Mouse (Mus musculus) kidney, embryonic 14.5 days (tissue): ENCODE measurements around the gene Pbx2. TPM values are rescaled to one million over a fixed set of nuclear protein-coding genes. Genes with fewer than 3 reads are reported as not detected.

Experiments
- ATAC-seq: fragments of 200-750 bp; cut with Nextera tagmentation; 2 replicates; pipeline ENCODE4 v1.8.0; 2017; ENCODE audit warnings: moderate number of reproducible peaks, mild to moderate bottlenecking, moderate TSS enrichment, moderate library complexity; ENCODE audit not compliant: low FRiP score, low TSS enrichment
- H3K27ac ChIP-seq: fragments of 300-500 bp; sonication (generic); 2 replicates; pipeline ENCODE4 v1.5.1; 2014; ENCODE audit warnings: low read depth, mild to moderate bottlenecking, low read length, moderate library complexity, mixed read lengths
- H3K27me3 ChIP-seq: fragments of 300-500 bp; sonication (generic); 2 replicates; pipeline ENCODE4 v1.6.1; 2014; ENCODE audit warnings: mild to moderate bottlenecking, low read length; ENCODE audit not compliant: control insufficient read depth, insufficient read depth
- H3K36me3 ChIP-seq: fragments of 300-500 bp; sonication (generic); 2 replicates; pipeline ENCODE4 v1.6.1; 2014; ENCODE audit warnings: low read length, mixed read lengths; ENCODE audit not compliant: control insufficient read depth, insufficient read depth
- H3K4me1 ChIP-seq: fragments of 300-500 bp; sonication (generic); 2 replicates; pipeline ENCODE4 v1.6.1; 2014; ENCODE audit warnings: low read length, mixed read lengths; ENCODE audit not compliant: control insufficient read depth, insufficient read depth
- H3K4me2 ChIP-seq: fragments of 300-500 bp; sonication (generic); replicated peaks from 2 replicates; pipeline ENCODE4 v1.6.1; 2014; ENCODE audit warnings: low read depth, mild to moderate bottlenecking, low read length
- H3K4me3 ChIP-seq: fragments of 300-500 bp; sonication (generic); 2 replicates; pipeline ENCODE4 v1.5.1; 2014; ENCODE audit warnings: mild to moderate bottlenecking, low read length
- H3K9ac ChIP-seq: fragments of 300-500 bp; sonication (generic); 2 replicates; pipeline ENCODE4 v1.6.1; 2014; ENCODE audit warnings: low read depth, mild to moderate bottlenecking, low read length, moderate library complexity
- H3K9me3 ChIP-seq: fragments of 300-500 bp; sonication (generic); 2 replicates; pipeline ENCODE4 v1.6.1; 2016; ENCODE audit warnings: low read length; ENCODE audit not compliant: control insufficient read depth
- WGBS: fragments of 180-500 bp; shearing (Covaris S2); extraction: QIAGEN DNeasy Blood & Tissue Kit; methylation state at CpG from one replicate; pipeline ENCODE4 v1.1.7; 2014; 5-methylcytosine and 5-hydroxymethylcytosine counted together
- polyA plus RNA-seq: library from polyadenylated mRNA; unstranded; fragments of >200 nt; fragmentation: Nextera tagmentation; extraction: Ambion mirVana; gene quantifications from 2 replicates; pipeline ENCODE4 v1.2.1, GENCODE M21; 2014

Gene Pbx2
- polyA plus RNA-seq, 1 experiment from 2014 or later: 17.8 TPM

- Histone ChIP-seq H3K4me3 (no peak overlapping the region), H3K4me1 (peaks cover 8% of the 10 kb centered on the region), H3K9ac (no peak overlapping the region), H3K9me3 (no peaks in the 10 kb centered on the region), H3K27ac (no peak overlapping the region), H3K36me3 (no peaks in the 10 kb centered on the region), H3K27me3 (no peaks in the 10 kb centered on the region), H3K4me2 (no peak overlapping the region)
- ATAC-seq: no peak
- 80% methylated on average over 13 of the region's 13 CpGs for WGBS
These were observed 22.6 kb upstream of the Pbx2 start for GRCm38 (mm10) chr17:34568421-34568820.

GRCm38 (mm10) chr17:34569919-34570318 lies 21.1 kb upstream of the Pbx2 start:
- Histone ChIP-seq H3K36me3 (no peaks in the 10 kb centered on the region), H3K4me2 (no peak overlapping the region), H3K4me3 (no peak overlapping the region), H3K9ac (no peak overlapping the region), H3K9me3 (no peaks in the 10 kb centered on the region), H3K4me1 (no peaks in the 10 kb centered on the region; the same call in 1 of the 2 replicates), H3K27ac (no peak overlapping the region), H3K27me3 (no peaks in the 10 kb centered on the region)
- WGBS: 76% methylated on average over 4 of the region's 4 CpGs
- no peak for ATAC-seq

GRCm38 (mm10) chr17:34571875-34572274 lies 19.2 kb upstream of the Pbx2 start:
- H3K27me3 ChIP-seq: no peaks in the 10 kb centered on the region
- H3K27ac ChIP-seq: no peak overlapping the region
- H3K9me3 ChIP-seq: no peaks in the 10 kb centered on the region
- 22% methylated on average over 5 of the region's 5 CpGs for WGBS
- no peak overlapping the region for H3K4me2 ChIP-seq
- H3K9ac ChIP-seq: no peak overlapping the region
- no peaks in the 10 kb centered on the region for H3K4me1 ChIP-seq
- H3K4me3 ChIP-seq: no peak overlapping the region
- no peak for ATAC-seq
- no peaks in the 10 kb centered on the region for H3K36me3 ChIP-seq

GRCm38 (mm10) chr17:34572361-34572760 lies 18.7 kb upstream of the Pbx2 start:
- no peak overlapping the region for H3K9ac ChIP-seq
- ATAC-seq: no peak
- WGBS: 18% methylated on average over 15 of the region's 15 CpGs
- H3K4me1 ChIP-seq: no peaks in the 10 kb centered on the region
- H3K4me2 ChIP-seq: no peak overlapping the region
- H3K9me3 ChIP-seq: no peaks in the 10 kb centered on the region
- no peak overlapping the region for H3K4me3 ChIP-seq
- no peaks in the 10 kb centered on the region for H3K27me3 ChIP-seq
- no peak overlapping the region for H3K27ac ChIP-seq
- H3K36me3 ChIP-seq: no peaks in the 10 kb centered on the region

- no peak overlapping the region for H3K4me3 ChIP-seq
- no peaks in the 10 kb centered on the region for H3K27me3 ChIP-seq
- 81% methylated on average over 4 of the region's 5 CpGs for WGBS
- H3K36me3 ChIP-seq: no peaks in the 10 kb centered on the region
- H3K4me1 ChIP-seq: no peaks in the 10 kb centered on the region
- no peaks in the 10 kb centered on the region for H3K9me3 ChIP-seq
- H3K9ac ChIP-seq: no peak overlapping the region
- H3K27ac ChIP-seq: no peak overlapping the region
- no peak for ATAC-seq
- H3K4me2 ChIP-seq: no peak overlapping the region
These were observed 14.5 kb upstream of the Pbx2 start for GRCm38 (mm10) chr17:34576577-34576976.

GRCm38 (mm10) chr17:34578070-34578469 lies 13.0 kb upstream of the Pbx2 start:
- H3K9me3 ChIP-seq: no peaks in the 10 kb centered on the region
- no peaks in the 10 kb centered on the region for H3K4me1 ChIP-seq
- H3K4me2 ChIP-seq: no peak overlapping the region
- H3K27me3 ChIP-seq: no peaks in the 10 kb centered on the region
- ATAC-seq: no peak
- 90% methylated on average over 3 of the region's 3 CpGs for WGBS
- H3K9ac ChIP-seq: no peak overlapping the region
- no peak overlapping the region for H3K27ac ChIP-seq
- no peak overlapping the region for H3K4me3 ChIP-seq
- no peaks in the 10 kb centered on the region for H3K36me3 ChIP-seq

GRCm38 (mm10) chr17:34582528-34582927 lies 8.5 kb upstream of the Pbx2 start:
- no peaks in the 10 kb centered on the region for H3K9me3 ChIP-seq
- H3K4me3 ChIP-seq: no peak overlapping the region
- no peaks in the 10 kb centered on the region for H3K36me3 ChIP-seq
- H3K4me2 ChIP-seq: no peak overlapping the region
- peaks cover 5% of the 10 kb centered on the region; the same call in 1 of the 2 replicates for H3K4me1 ChIP-seq
- no peak overlapping the region for H3K9ac ChIP-seq
- 85% methylated on average over 12 of the region's 12 CpGs for WGBS
- no peaks in the 10 kb centered on the region for H3K27me3 ChIP-seq
- ATAC-seq: no peak
- no peak overlapping the region for H3K27ac ChIP-seq

GRCm38 (mm10) chr17:34583397-34583796 lies 7.7 kb upstream of the Pbx2 start:
- H3K4me2 ChIP-seq: no peak overlapping the region
- H3K4me1 ChIP-seq: peaks cover 10% of the 10 kb centered on the region; the same call in 1 of the 2 replicates
- 71% methylated on average over 7 of the region's 7 CpGs for WGBS
- ATAC-seq: no peak
- no peak overlapping the region for H3K9ac ChIP-seq
- H3K36me3 ChIP-seq: no peaks in the 10 kb centered on the region
- H3K27me3 ChIP-seq: no peaks in the 10 kb centered on the region
- H3K9me3 ChIP-seq: no peaks in the 10 kb centered on the region
- H3K4me3 ChIP-seq: no peak overlapping the region
- H3K27ac ChIP-seq: no peak overlapping the region

GRCm38 (mm10) chr17:34583819-34584218 lies 7.2 kb upstream of the Pbx2 start:
- Histone ChIP-seq H3K9me3 (no peaks in the 10 kb centered on the region), H3K36me3 (no peaks in the 10 kb centered on the region), H3K9ac (no peak overlapping the region), H3K27ac (no peak overlapping the region), H3K4me1 (peaks cover 14% of the 10 kb centered on the region), H3K4me2 (no peak overlapping the region), H3K4me3 (no peak overlapping the region), H3K27me3 (no peaks in the 10 kb centered on the region)
- ATAC-seq: no peak
- 87% methylated on average over 8 of the region's 8 CpGs for WGBS
